18 mouse cellular contexts compared by ENCODE assay signal in genomic region chr4:156064510-156064897, GRCm38 (mm10). TPM values are rescaled to one million over a fixed set of nuclear protein-coding genes. Genes with fewer than 3 reads are reported as not detected.
DNase-seq lines count a peak whose midpoint lies in the region; ATAC-seq and TF ChIP-seq lines count a peak whose summit lies in the region.
"Had no signal": no experiment of that assay in that cellular context is flagged by ENCODE, and none has a peak within 500 bp of the region (broad histone marks: within the 10 kb centered on the region; RNA-seq: fewer than 3 reads in every experiment).

No protein-coding gene starts in this region.

- no peaks in the 10 kb centered on the region for H3K27me3 ChIP-seq in lung, embryonic 15.5 days
- H3K27me3 ChIP-seq in embryonic facial prominence, embryonic 14.5 days (replicated peaks; ENCODE audit: control insufficient read depth, insufficient read depth, low read length): no peaks in the 10 kb centered on the region
- no peaks in the 10 kb centered on the region for H3K27me3 ChIP-seq in stomach, embryonic 14.5 days (ENCODE audit: control insufficient read depth, insufficient read depth, low read length)
- no peaks in the 10 kb centered on the region for H3K27me3 ChIP-seq in cerebellum, adult 2 months (ENCODE audit: control insufficient read depth, insufficient read depth, low read length)
- H3K27me3 ChIP-seq: neural tube, embryonic 13.5 days had no signal

- H3K4me2 ChIP-seq in lung, embryonic 15.5 days: no peak overlapping the region
- H3K4me2 ChIP-seq in embryonic facial prominence, embryonic 14.5 days (ENCODE audit: low read depth, low read length): no peak overlapping the region
- H3K4me2 ChIP-seq in stomach, embryonic 14.5 days (replicated peaks; ENCODE audit: low read depth, low read length): no peak overlapping the region
- H3K4me2 ChIP-seq: neural tube, embryonic 13.5 days had no signal

- intact Hi-C loops in left cerebral cortex, postnatal 10 days (cut with DNase I): no loop called here

- peak overlapping the region; percentile 82 for H3K27ac ChIP-seq in lung, embryonic 15.5 days
- peak overlapping the region; percentile 17; the same call in 1 of the 2 replicates for H3K27ac ChIP-seq in embryonic facial prominence, embryonic 14.5 days (replicated peaks; ENCODE audit: low read depth, low read length)
- peak overlapping the region; percentile 77 for H3K27ac ChIP-seq in stomach, embryonic 14.5 days (ENCODE audit: low read length)
- no peak overlapping the region for H3K27ac ChIP-seq in cerebellum, adult 2 months (ENCODE audit: insufficient read depth, low read length)
- H3K27ac ChIP-seq: neural tube, embryonic 13.5 days had no signal

- peak; percentile 34 to 46 for DNase-seq in heart, adult 18-20 months
- no peak for DNase-seq in heart, adult 9 months (ENCODE audit: low spot score in 2 of 2)
- no peak for DNase-seq in lung, postnatal 14 days
- DNase-seq in embryonic facial prominence, embryonic 14.5 days (ENCODE audit: low spot score): peak; percentile 42
- no peak for DNase-seq in left cerebral cortex, postnatal 10 days (ENCODE audit: extremely low spot score in 1 of 2, low spot score in 2 of 2)
- DNase-seq in cerebellum, adult 2 months: no peak
- DNase-seq: cerebellum, adult 9-11 months; forebrain, postnatal 0 days; heart, postnatal 36 days; liver; thymus, postnatal 14 days had no signal

- no peaks in the 10 kb centered on the region for H3K9me3 ChIP-seq in lung, embryonic 15.5 days
- H3K9me3 ChIP-seq in embryonic facial prominence, embryonic 14.5 days (ENCODE audit: control insufficient read depth, low read length): no peaks in the 10 kb centered on the region
- no peaks in the 10 kb centered on the region for H3K9me3 ChIP-seq in stomach, embryonic 14.5 days (ENCODE audit: control insufficient read depth, low read depth, low read length)
- H3K9me3 ChIP-seq: neural tube, embryonic 13.5 days had no signal

- H3K9ac ChIP-seq in lung, embryonic 15.5 days: no peak overlapping the region
- no peak overlapping the region for H3K9ac ChIP-seq in embryonic facial prominence, embryonic 14.5 days (ENCODE audit: low read depth, low read length)
- H3K9ac ChIP-seq in stomach, embryonic 14.5 days (replicated peaks; ENCODE audit: low read depth, low read length): no peak overlapping the region
- H3K9ac ChIP-seq: forebrain, postnatal 0 days; neural tube, embryonic 13.5 days had no signal

- H3K4me1 ChIP-seq in lung, embryonic 15.5 days: peaks cover 22% of the 10 kb centered on the region; the same call in 1 of the 2 replicates
- H3K4me1 ChIP-seq in embryonic facial prominence, embryonic 14.5 days (ENCODE audit: control insufficient read depth, insufficient read depth, low read length): no peaks in the 10 kb centered on the region; the same call in 1 of the 2 replicates
- H3K4me1 ChIP-seq in stomach, embryonic 14.5 days (ENCODE audit: control insufficient read depth, insufficient read depth, low read length): 0 out of 2 replicates have a peak, but pooled peaks cover 7% of the 10 kb centered on the region
- H3K4me1 ChIP-seq in cerebellum, adult 2 months (ENCODE audit: control insufficient read depth, insufficient read depth, low read length): no peaks in the 10 kb centered on the region

- no peaks in the 10 kb centered on the region for H3K36me3 ChIP-seq in lung, embryonic 15.5 days
- H3K36me3 ChIP-seq in embryonic facial prominence, embryonic 14.5 days (ENCODE audit: control insufficient read depth, insufficient read depth, low read length): no peaks in the 10 kb centered on the region
- no peaks in the 10 kb centered on the region for H3K36me3 ChIP-seq in stomach, embryonic 14.5 days (ENCODE audit: control insufficient read depth, insufficient read depth, low read length)
- H3K36me3 ChIP-seq: neural tube, embryonic 13.5 days had no signal

- no peak for ATAC-seq in lung, embryonic 15.5 days (ENCODE audit: borderline replicate concordance, extremely low read depth, low FRiP score, low TSS enrichment)
- no peak for ATAC-seq in embryonic facial prominence, embryonic 14.5 days (ENCODE audit: low read depth)
- ATAC-seq in stomach, embryonic 14.5 days (ENCODE audit: insufficient number of reproducible peaks, insufficient read depth, low FRiP score, low read depth): no peak
- ATAC-seq: forebrain, postnatal 0 days; inflammation-experienced regulatory T-cells, adult 6 months had no signal

- WGBS in lung, embryonic 15.5 days: 72% methylated on average over 9 of the region's 9 CpGs
- 80% methylated on average over 9 of the region's 9 CpGs for WGBS in embryonic facial prominence, embryonic 14.5 days
- 77% methylated on average over 9 of the region's 9 CpGs for WGBS in stomach, embryonic 14.5 days
- WGBS in cerebellum, adult 2 months: 74% methylated on average over 9 of the region's 9 CpGs

- TF ChIP-seq CTCF in cerebellum, adult 2 months (IDR thresholded peaks at IDR 0.05; ENCODE audit: borderline replicate concordance, insufficient read depth, low read depth, low read length): no peak

- H3K4me3 ChIP-seq in lung, embryonic 15.5 days: no peak overlapping the region
- H3K4me3 ChIP-seq in embryonic facial prominence, embryonic 14.5 days (ENCODE audit: low read depth, low read length): no peak overlapping the region
- no peak overlapping the region for H3K4me3 ChIP-seq in stomach, embryonic 14.5 days (ENCODE audit: low read depth, low read length)
- no peak overlapping the region for H3K4me3 ChIP-seq in cerebellum, adult 2 months (replicated peaks; ENCODE audit: insufficient read depth, low read depth, low read length)
- H3K4me3 ChIP-seq: neural tube, embryonic 13.5 days had no signal

- no peak for TF ChIP-seq POLR2A in cerebellum, adult 2 months (IDR thresholded peaks at IDR 0.05; ENCODE audit: borderline replicate concordance, insufficient read depth, low read length)

RNA-seq across cellular contexts. Expression of gene Ttll10, which starts 5.3 kb away (rescaled TPM):
- under 1 TPM in 1 of 2 experiments, not detected in 1; 0.33 TPM for total RNA-seq in heart, adult 18-20 months (2021)
- 2.9 TPM in 2 replicates for polyA plus RNA-seq in lung, embryonic 15.5 days (2015; fragmentation: Nextera tagmentation; extraction: Ambion mirVana)
- polyA plus RNA-seq in embryonic facial prominence, embryonic 14.5 days (2014; fragmentation: Nextera tagmentation; extraction: Ambion mirVana): 1.2 and 2.8 TPM in 2 replicates
- 6.0 and 6.2 TPM in 2 replicates for polyA plus RNA-seq in stomach, embryonic 14.5 days (2014; fragmentation: Nextera tagmentation; extraction: Ambion mirVana)
- not detected for total RNA-seq in left cerebral cortex, postnatal 10 days (2021)
- polyA plus RNA-seq in cerebellum, adult 2 months (2012; rRNA removed): 0.11 and 0.32 TPM in 2 replicates
- total RNA-seq: forebrain, postnatal 0 days; granulocyte monocyte progenitor cell, adult 5-6 weeks; heart, postnatal 36 days had no signal
- polyA plus RNA-seq: C2C12; midbrain, postnatal 0 days; neural tube, embryonic 13.5 days had no signal

RNA-seq across cellular contexts. Expression of gene Tnfrsf18, which starts 38.5 kb away (rescaled TPM):
- total RNA-seq in heart, adult 18-20 months (2021): under 1 TPM; 0.45 to 0.49 TPM
- 1.6 and 2.7 TPM in 2 replicates for polyA plus RNA-seq in lung, embryonic 15.5 days (2015; fragmentation: Nextera tagmentation; extraction: Ambion mirVana)
- 2.7 and 3.1 TPM in 2 replicates for polyA plus RNA-seq in embryonic facial prominence, embryonic 14.5 days (2014; fragmentation: Nextera tagmentation; extraction: Ambion mirVana)
- 2.7 and 3.2 TPM in 2 replicates for polyA plus RNA-seq in stomach, embryonic 14.5 days (2014; fragmentation: Nextera tagmentation; extraction: Ambion mirVana)
- not detected for total RNA-seq in left cerebral cortex, postnatal 10 days (2021)
- 0.10 and 0.11 TPM in 2 replicates for polyA plus RNA-seq in cerebellum, adult 2 months (2012; rRNA removed)
- total RNA-seq: forebrain, postnatal 0 days; heart, postnatal 36 days; midbrain, postnatal 0 days had no signal

RNA-seq across cellular contexts. Expression of gene 9430015G10Rik, which starts 45.3 kb away (rescaled TPM):
- 1 to 10 TPM; 2.0 to 3.0 TPM for total RNA-seq in heart, adult 18-20 months (2021)
- 40.2 and 43.4 TPM in 2 replicates for polyA plus RNA-seq in lung, embryonic 15.5 days (2015; fragmentation: Nextera tagmentation; extraction: Ambion mirVana)
- 26.6 and 30.9 TPM in 2 replicates for polyA plus RNA-seq in embryonic facial prominence, embryonic 14.5 days (2014; fragmentation: Nextera tagmentation; extraction: Ambion mirVana)
- polyA plus RNA-seq in stomach, embryonic 14.5 days (2014; fragmentation: Nextera tagmentation; extraction: Ambion mirVana): 35.9 and 38.4 TPM in 2 replicates
- 10 to 100 TPM; 26.5 to 27.9 TPM for total RNA-seq in left cerebral cortex, postnatal 10 days (2021)
- 32.6 and 34.3 TPM in 2 replicates for polyA plus RNA-seq in cerebellum, adult 2 months (2012; rRNA removed)

RNA-seq across cellular contexts. Expression of gene Tnfrsf4, which starts 50.9 kb away (rescaled TPM):
- 1 to 10 TPM in 1 of 2 experiments, under 1 TPM in 1; 0.25 to 1.0 TPM for total RNA-seq in heart, adult 18-20 months (2021)
- polyA plus RNA-seq in lung, embryonic 15.5 days (2015; fragmentation: Nextera tagmentation; extraction: Ambion mirVana): 0.39 and 0.42 TPM in 2 replicates
- polyA plus RNA-seq in embryonic facial prominence, embryonic 14.5 days (2014; fragmentation: Nextera tagmentation; extraction: Ambion mirVana): 0.25 and 0.42 TPM in 2 replicates
- polyA plus RNA-seq in stomach, embryonic 14.5 days (2014; fragmentation: Nextera tagmentation; extraction: Ambion mirVana): 0.34 and 0.41 TPM in 2 replicates
- 1 to 10 TPM in 1 of 2 experiments, under 1 TPM in 1; 0.32 to 1.4 TPM for total RNA-seq in left cerebral cortex, postnatal 10 days (2021)
- polyA plus RNA-seq in cerebellum, adult 2 months (2012; rRNA removed): 3.6 and 5.2 TPM in 2 replicates

Comparison
In these comparisons a context has a peak if more than half of its experiments do, and no peak if none do; other contexts are left out.
1. DNase-seq: peak in heart, adult 18-20 months (2 of 2) and embryonic facial prominence, embryonic 14.5 days (single experiment); none in heart, adult 9 months (0 of 2), lung, postnatal 14 days (single experiment), left cerebral cortex, postnatal 10 days (0 of 2) and cerebellum, adult 2 months (0 of 2).